Mouse (Mus musculus) frontal cortex, adult (tissue): Measurements from ENCODE around the gene Dlg2.

Source experiments
- ATAC-seq: cut with Nextera tagmentation; 2 replicates; pipeline ENCODE4 v1.9.2; 2017; ENCODE audit warnings: mild to moderate bottlenecking, moderate library complexity, mixed read lengths; ENCODE audit not compliant: low TSS enrichment

The Dlg2 gene

GRCm38 (mm10) chr7:92367111-92367510 is 1890.6 kb downstream of the Dlg2 start:
- ATAC-seq: peak; percentile 98

- ATAC-seq: no peak
Measured at GRCm38 (mm10) chr7:92370521-92370920, 1894.0 kb downstream of the Dlg2 start.

GRCm38 (mm10) chr7:92371638-92372037 is 1895.2 kb downstream of the Dlg2 start:
- no peak for ATAC-seq

- no peak for ATAC-seq
Measured at GRCm38 (mm10) chr7:92373863-92374357, 1897.4 kb downstream of the Dlg2 start.

- 0 out of 2 replicates have a peak, but pooled peaks have one; percentile 16 for ATAC-seq
Measured at GRCm38 (mm10) chr7:92383913-92384484, 1907.5 kb downstream of the Dlg2 start.

- ATAC-seq: no peak
Measured at GRCm38 (mm10) chr7:92392052-92392640, 1915.7 kb downstream of the Dlg2 start.

- ATAC-seq: no peak
Measured at GRCm38 (mm10) chr7:92396783-92397182, 1920.3 kb downstream of the Dlg2 start.

- no peak for ATAC-seq
Measured at GRCm38 (mm10) chr7:92398841-92399240, 1922.4 kb downstream of the Dlg2 start.

- ATAC-seq: no peak
Measured at GRCm38 (mm10) chr7:92400551-92400950, 1924.1 kb downstream of the Dlg2 start.

GRCm38 (mm10) chr7:92401001-92401688 is 1924.7 kb downstream of the Dlg2 start:
- ATAC-seq: peak; percentile 31; the same call in 1 of the 2 replicates

- no peak for ATAC-seq
Measured at GRCm38 (mm10) chr7:92408479-92408878, 1932.0 kb downstream of the Dlg2 start.

- ATAC-seq: no peak
Measured at GRCm38 (mm10) chr7:92420474-92420873, 1944.0 kb downstream of the Dlg2 start.

GRCm38 (mm10) chr7:92423017-92423416 is 1946.5 kb downstream of the Dlg2 start:
- no peak for ATAC-seq

- ATAC-seq: peak; percentile 55; the same call in 1 of the 2 replicates
Measured at GRCm38 (mm10) chr7:92424703-92425102, 1948.2 kb downstream of the Dlg2 start.

GRCm38 (mm10) chr7:92427280-92427679 is 1950.8 kb downstream of the Dlg2 start:
- ATAC-seq: no peak

- ATAC-seq: no peak
Measured at GRCm38 (mm10) chr7:92428629-92429028, 1952.2 kb downstream of the Dlg2 start.

GRCm38 (mm10) chr7:92430254-92430653 is 1953.8 kb downstream of the Dlg2 start:
- no peak for ATAC-seq

- no peak for ATAC-seq
Measured at GRCm38 (mm10) chr7:92437168-92437567, 1960.7 kb downstream of the Dlg2 start.

GRCm38 (mm10) chr7:92439503-92440487 is 1963.3 kb downstream of the Dlg2 start:
- no peak for ATAC-seq

GRCm38 (mm10) chr7:92441611-92442010 is 1965.1 kb downstream of the Dlg2 start:
- ATAC-seq: no peak

GRCm38 (mm10) chr7:92442082-92442481 is 1965.6 kb downstream of the Dlg2 start:
- ATAC-seq: no peak

- 0 out of 2 replicates have a peak, but pooled peaks have one; percentile 8 for ATAC-seq
Measured at GRCm38 (mm10) chr7:92447938-92448337, 1971.5 kb downstream of the Dlg2 start.
